Mouse (Mus musculus) spleen, postnatal 10 days (tissue): ENCODE data around the gene 4933430I17Rik.

Experiments used
- DNase-seq, 2 experiments: peaks; one replicate each; pipeline ENCODE4 v3.0.0; 2021 to 2022; ENCODE audit warnings: low spot score in 2 of 2

The 4933430I17Rik gene

GRCm38 (mm10) chr4:62503374-62503970, 21.7 kb upstream of the 4933430I17Rik start, which contains the start of gene Hdhd3:
Gene Hdhd3 (minus strand): TSS chr4:62503467.
- no peak for DNase-seq

DNA sequence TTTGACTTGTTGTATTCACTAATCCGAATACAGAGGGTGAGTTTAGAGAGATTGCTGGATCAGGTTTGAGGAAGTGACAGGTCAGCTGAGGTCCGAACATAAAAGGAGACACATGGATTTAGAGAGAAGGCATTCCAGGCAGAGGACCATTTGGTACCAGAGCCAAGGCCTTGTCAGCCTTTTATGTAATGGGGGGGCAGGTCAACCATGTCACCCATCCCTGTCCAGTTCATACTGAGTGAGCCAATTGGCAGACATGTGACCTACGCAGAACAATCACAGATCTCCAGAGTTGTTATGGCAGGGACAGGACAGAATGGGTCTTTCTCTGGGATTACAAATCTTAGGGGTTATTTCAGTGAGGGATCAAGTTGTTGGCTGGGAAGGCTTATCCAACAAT, 19.2 kb upstream of the 4933430I17Rik start:
- no peak for DNase-seq

DNA sequence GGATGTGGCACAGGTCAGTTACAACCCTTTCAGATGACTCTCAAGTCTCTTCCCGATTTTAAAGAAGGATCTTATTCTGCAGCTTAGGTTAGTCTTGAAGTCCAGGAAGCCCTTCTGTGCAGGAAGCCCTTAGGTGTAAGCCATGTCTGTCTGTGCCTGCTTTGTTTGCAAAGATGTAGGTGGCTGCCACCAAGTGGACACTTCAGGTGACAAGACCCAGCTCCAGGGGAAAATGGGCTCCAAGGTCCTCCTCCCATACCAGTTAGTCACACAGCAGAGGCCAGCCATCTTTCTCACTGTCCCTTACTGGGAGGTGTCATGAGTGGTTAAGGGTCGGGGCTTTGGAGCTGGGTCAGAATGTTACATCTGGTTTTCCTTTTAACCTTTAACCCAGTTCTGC, 18.4 kb upstream of the 4933430I17Rik start:
- DNase-seq: peak; percentile 19 to 53

GRCm38 (mm10) chr4:62508839-62509238, 16.3 kb upstream of the 4933430I17Rik start:
- no peak for DNase-seq

DNA sequence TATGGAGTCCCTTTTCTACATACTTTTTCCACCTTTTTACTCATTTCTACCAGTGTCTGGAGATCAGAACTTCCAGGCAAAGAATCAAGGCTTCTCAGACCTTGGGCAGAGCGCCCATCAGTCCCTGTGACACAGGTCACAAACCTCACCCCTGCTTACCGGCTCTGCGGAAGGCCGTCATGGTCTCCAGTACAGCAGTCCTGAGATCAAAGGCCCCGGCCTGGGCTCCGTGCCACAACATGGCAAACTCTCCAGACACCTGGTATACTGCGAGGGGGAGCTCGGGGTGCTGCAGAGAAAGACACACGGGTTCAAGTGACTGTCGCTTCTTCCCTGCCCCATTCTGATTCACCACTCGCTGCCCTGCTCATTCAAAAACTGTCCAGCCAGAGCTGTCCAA, 15.2 kb upstream of the 4933430I17Rik start:
- DNase-seq: no peak

- DNase-seq: no peak
These were observed 11.1 kb upstream of the 4933430I17Rik start for GRCm38 (mm10) chr4:62513998-62514506.

DNA sequence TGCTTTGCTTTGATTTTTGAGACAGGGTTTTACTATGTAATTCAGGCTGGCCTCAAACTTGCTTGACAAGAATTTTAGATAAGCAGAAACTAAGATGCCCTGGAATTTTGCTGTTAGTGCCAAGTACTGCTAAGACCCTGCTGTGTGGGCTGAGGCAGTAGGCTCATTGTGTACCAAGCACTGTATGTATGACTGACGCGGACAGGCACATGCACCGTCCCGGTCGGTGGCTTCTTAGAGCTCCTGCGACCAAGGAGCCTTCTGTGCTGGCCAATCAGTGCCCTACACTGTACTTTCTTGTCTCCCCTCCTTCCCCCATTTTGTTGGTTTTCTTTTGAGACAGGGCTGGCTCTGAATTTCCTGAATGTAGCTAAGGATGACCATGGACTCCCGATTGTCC, 10.2 kb upstream of the 4933430I17Rik start:
- DNase-seq: no peak

GRCm38 (mm10) chr4:62515490-62515889, 9.7 kb upstream of the 4933430I17Rik start:
- DNase-seq: peak in 1 of 2 experiments; percentile 56

GRCm38 (mm10) chr4:62516079-62516478, 9.1 kb upstream of the 4933430I17Rik start:
- DNase-seq: peak in 1 of 2 experiments; percentile 60

GRCm38 (mm10) chr4:62516579-62516978, 8.6 kb upstream of the 4933430I17Rik start:
- peak; percentile 71 to 85 for DNase-seq

DNA sequence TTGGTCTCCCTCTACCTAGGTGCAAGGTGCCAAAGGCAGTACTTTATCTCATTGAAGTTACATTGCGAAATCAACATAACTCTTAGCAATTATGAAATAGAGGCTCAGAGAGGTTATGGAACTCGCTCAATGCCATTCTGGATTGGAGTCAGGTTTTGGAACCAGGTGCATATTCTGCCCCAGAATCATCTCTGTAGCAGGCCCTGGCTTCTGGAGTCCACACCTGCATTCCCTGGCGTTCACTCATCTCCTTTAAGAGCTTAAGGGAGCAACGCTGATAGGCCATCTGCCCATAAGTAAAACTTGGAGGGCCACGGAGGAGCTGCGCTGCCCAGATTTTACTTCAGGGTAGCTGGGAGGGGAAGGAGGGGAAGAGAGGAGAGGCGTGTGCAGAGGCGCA, 8.1 kb upstream of the 4933430I17Rik start:
- peak; percentile 38 to 52 for DNase-seq

- DNase-seq: peak; percentile 23 to 41
These were observed 7.4 kb upstream of the 4933430I17Rik start for GRCm38 (mm10) chr4:62517538-62518415.

DNA sequence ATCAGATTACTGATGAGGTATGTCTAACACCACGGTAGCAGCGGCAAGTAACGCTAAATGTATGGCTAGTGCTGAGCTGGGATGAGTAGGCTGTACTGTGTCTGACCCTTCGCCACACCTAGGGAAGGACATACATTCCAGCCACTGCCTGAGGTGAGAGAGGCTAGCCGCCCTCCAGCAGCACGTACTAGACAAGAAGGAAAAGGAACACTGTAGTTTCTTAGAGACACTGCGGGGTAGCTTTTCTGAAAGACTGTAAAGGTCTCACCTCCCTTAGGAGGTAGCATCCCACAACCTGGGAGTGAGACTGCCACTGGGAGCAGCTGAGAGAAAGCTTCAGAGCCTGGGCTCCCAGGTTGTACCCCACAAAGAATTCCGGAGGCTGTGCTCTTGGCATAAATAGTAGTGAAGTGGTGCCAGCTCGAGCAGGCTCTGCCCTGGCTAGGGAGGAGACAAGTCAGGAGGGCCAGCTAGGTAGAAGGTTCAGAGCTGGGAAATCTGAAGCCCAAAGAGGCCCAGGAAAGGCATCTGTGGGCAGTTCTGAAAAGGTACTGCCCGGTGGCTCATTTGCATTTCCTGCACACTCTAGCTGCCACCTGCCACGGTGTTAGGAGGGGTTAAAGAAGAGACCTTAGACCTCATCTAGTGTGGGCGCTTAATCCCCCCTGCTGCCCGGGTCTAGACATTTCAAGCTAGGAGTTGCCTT, 6.6 kb upstream of the 4933430I17Rik start:
- peak; percentile 42 to 54 for DNase-seq

GRCm38 (mm10) chr4:62519122-62519848, 5.9 kb upstream of the 4933430I17Rik start:
- DNase-seq: peak in 1 of 2 experiments; percentile 38

DNA sequence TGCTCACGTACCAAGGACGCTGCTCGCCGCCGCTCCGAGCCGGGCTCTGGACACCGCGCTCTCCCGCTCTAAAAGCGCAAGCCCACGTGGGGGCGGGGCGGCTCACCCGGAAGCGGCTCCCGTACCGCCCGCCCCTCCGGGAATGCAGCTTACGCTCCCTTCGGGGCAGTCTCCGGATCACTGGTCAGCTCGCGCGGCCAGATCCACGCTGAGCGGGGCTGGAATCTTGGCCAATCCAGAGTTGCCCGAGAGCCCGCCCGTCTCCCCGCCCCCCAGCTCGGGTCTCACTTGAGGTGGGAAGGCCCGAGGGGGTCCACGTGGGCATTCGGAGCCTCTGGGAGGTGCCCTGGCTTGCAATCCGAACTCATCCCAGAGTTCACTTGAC, 5.3 kb upstream of the 4933430I17Rik start, which contains the start of gene Alad:
Gene Alad, minus strand, starts transcription at position 70 of the 385 bp plus-strand sequence.
- peak; percentile 86 to 88 for DNase-seq

GRCm38 (mm10) chr4:62520892-62521400, 4.2 kb upstream of the 4933430I17Rik start:
- DNase-seq: no peak

GRCm38 (mm10) chr4:62525489-62525811, 281 bp downstream of the 4933430I17Rik start:
- DNase-seq: no peak

DNA sequence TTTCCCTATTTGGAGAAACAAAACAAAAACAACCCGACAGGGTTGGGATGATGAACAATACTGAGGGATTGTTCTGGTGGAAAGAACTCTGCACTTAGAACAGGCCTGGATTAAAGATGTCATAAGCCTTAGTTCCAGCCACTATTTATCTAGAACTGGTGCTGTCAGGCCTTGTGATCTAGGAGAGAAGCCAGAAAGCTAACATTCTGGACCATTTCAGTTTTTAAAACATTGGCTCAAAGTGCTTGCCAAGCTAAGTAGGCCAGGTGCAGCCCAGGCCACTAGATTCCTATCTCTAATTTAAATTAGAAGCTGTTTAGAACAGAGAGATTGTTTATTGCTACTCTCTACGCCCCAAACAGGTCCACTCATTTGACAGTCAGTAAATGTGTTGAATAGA, 1.1 kb downstream of the 4933430I17Rik start:
- no peak for DNase-seq

GRCm38 (mm10) chr4:62527655-62528054, 2.5 kb downstream of the 4933430I17Rik start:
- no peak for DNase-seq

DNA sequence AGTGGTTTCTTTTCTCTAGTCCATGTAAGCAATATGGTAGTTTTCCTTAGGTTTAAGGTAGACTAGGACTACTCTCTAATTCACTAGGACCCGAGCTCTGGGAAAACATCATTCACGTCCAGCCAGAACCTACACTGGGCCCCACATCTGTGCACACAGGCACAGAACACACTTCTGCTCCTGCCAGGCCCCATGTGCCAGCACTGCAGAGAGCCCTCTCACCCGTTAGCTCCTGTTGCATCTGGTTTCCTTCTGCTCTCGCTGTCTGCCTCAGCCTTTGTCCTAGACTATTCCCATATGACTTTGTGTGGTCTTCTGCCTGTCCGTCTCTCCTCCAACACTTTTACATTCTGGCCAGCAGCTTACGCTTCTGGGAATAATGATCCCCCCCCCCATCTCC, 8.6 kb downstream of the 4933430I17Rik start:
- DNase-seq: no peak

DNA sequence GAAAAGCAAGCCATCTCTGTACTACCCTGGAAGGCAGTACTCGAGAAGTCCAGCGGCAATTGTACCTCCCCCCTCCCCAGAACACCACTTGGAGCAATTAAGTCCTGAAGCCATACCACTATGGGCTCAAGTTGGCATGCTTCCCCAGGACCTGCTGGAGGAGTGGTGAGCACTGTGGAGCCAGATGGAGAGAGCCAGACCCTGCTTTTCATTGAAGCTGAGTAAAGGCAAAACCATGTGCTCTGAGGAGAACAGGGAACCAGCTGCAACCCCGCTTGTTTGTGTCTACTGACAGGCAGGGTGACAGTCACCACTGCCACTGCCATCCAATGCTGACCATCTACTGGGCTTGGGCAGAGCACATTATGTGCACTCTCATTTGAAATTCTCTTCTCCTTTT, 16.6 kb downstream of the 4933430I17Rik start:
- DNase-seq: no peak
